Mouse (Mus musculus) bone marrow macrophage, adult 2 months (primary cell): ENCODE data around the gene Pld3.

Experiments
- CTCF ChIP-seq: IDR thresholded peaks from 2 replicates; pipeline ENCODE4 v1.5.1; 2012; ENCODE audit warnings: low read depth, mild to moderate bottlenecking, low read length, moderate library complexity
- POLR2A ChIP-seq: IDR thresholded peaks from 2 replicates; pipeline ENCODE4 v1.6.1; 2012; ENCODE audit warnings: mild to moderate bottlenecking, low read depth, low read length, borderline replicate concordance

DNA sequence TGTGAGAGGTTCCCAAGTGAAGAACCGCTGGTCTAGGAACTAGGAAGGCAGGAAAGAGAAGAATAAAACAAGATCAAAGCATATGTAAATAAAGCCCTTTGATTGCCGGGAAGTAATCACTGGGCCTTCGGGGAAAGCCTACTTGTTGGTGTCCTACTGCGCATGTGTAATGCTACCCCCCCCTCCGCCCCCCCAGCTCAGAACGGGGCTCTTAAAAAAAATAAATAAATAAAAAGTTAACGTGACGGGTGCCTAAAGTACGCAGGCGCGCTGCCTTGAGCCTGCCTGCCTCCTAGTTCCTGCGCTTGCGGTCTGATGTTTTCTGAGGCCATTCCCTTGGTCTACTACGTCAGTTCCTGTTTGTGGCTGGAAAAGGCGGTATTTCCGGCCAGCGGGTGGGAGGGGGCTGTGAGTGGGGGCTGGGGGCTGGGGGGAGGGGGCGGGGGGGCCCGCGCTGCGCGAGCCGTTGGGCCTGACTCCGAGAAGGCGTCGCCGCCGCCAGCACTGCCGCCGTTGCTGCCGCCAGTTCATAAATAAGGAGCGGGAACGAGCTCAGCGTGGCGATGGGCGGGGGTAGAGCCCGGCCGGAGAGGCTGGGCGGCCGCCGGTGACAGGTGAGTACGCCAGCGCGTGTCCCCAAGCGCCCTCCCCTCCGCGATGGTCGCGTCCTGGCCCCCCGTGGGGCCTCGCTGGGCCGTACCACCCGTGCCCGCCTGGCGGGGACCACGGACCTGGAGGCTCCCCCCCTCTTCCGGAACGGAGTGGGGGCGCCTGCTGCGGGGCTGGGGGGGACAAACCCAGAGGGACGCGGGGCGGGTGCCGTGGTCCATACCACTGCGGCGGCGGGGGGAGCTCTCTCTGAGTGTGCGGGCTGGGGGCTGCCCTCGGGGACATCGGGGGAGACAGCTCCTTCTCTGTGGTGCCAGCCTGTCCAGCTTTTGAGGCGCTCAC lies 38.5 kb upstream of the Pld3 start, which contains the start of gene Akt2:
- TF ChIP-seq CTCF (no peak), POLR2A (no peak)
